ENCODE assay signal across 8 mouse cellular contexts in genomic region chr17:23742210-23742793, GRCm38 (mm10). TPM values are rescaled to one million over a fixed set of nuclear protein-coding genes. Genes with fewer than 3 reads are reported as not detected.
DNase-seq lines count a peak whose midpoint lies in the region; ATAC-seq lines count a peak whose summit lies in the region.

No protein-coding gene starts in this region.

- no peak for DNase-seq in kidney, postnatal 14 days
- DNase-seq in embryonic facial prominence, embryonic 11.5 days (ENCODE audit: low spot score): peak; percentile 19
- DNase-seq in lung, postnatal 10 days: peak; percentile 50
- no peak for DNase-seq in urinary bladder, adult 18-20 months (ENCODE audit: low spot score in 2 of 2)
- no peak for DNase-seq in layer of hippocampus, adult 9-10 months (ENCODE audit: low spot score)

- H3K4me2 ChIP-seq in kidney, embryonic 14.5 days (replicated peaks; ENCODE audit: low read depth, low read length): peak overlapping the region; percentile 27; the same call in 1 of the 2 replicates
- H3K4me2 ChIP-seq in embryonic facial prominence, embryonic 11.5 days (ENCODE audit: low read depth, low read length): peak overlapping the region; percentile 0; the same call in 1 of the 2 replicates
- H3K4me2 ChIP-seq in stomach, embryonic 15.5 days: peak overlapping the region; percentile 40

- peaks cover 59% of the 10 kb centered on the region for H3K27me3 ChIP-seq in kidney, embryonic 14.5 days (ENCODE audit: control insufficient read depth, insufficient read depth, low read length)
- peaks cover 84% of the 10 kb centered on the region for H3K27me3 ChIP-seq in embryonic facial prominence, embryonic 11.5 days (ENCODE audit: control insufficient read depth, insufficient read depth, low read length)
- peaks cover 61% of the 10 kb centered on the region for H3K27me3 ChIP-seq in stomach, embryonic 15.5 days (replicated peaks)

- no peaks in the 10 kb centered on the region for H3K36me3 ChIP-seq in kidney, embryonic 14.5 days (ENCODE audit: control insufficient read depth, insufficient read depth, low read length)
- no peaks in the 10 kb centered on the region for H3K36me3 ChIP-seq in embryonic facial prominence, embryonic 11.5 days (replicated peaks; ENCODE audit: control insufficient read depth, insufficient read depth, low read depth, low read length)
- no peaks in the 10 kb centered on the region for H3K36me3 ChIP-seq in stomach, embryonic 15.5 days

- peaks cover 35% of the 10 kb centered on the region for H3K4me1 ChIP-seq in kidney, embryonic 14.5 days (ENCODE audit: control insufficient read depth, insufficient read depth, low read length)
- H3K4me1 ChIP-seq in embryonic facial prominence, embryonic 11.5 days (ENCODE audit: control insufficient read depth, insufficient read depth, low read length): peaks cover 14% of the 10 kb centered on the region
- H3K4me1 ChIP-seq in stomach, embryonic 15.5 days: peaks cover 41% of the 10 kb centered on the region

- H3K4me3 ChIP-seq in kidney, embryonic 14.5 days (ENCODE audit: low read length): peak overlapping the region; percentile 20
- no peak overlapping the region for H3K4me3 ChIP-seq in embryonic facial prominence, embryonic 11.5 days (ENCODE audit: low read depth, low read length)
- H3K4me3 ChIP-seq in stomach, embryonic 15.5 days (replicated peaks): peak overlapping the region; percentile 22

- no peak overlapping the region for H3K9ac ChIP-seq in kidney, embryonic 14.5 days (ENCODE audit: low read depth, low read length)
- no peak overlapping the region for H3K9ac ChIP-seq in embryonic facial prominence, embryonic 11.5 days (replicated peaks; ENCODE audit: low read length)
- no peak overlapping the region for H3K9ac ChIP-seq in stomach, embryonic 15.5 days

- H3K9me3 ChIP-seq in kidney, embryonic 14.5 days (ENCODE audit: control insufficient read depth, low read length): no peaks in the 10 kb centered on the region
- H3K9me3 ChIP-seq in embryonic facial prominence, embryonic 11.5 days (replicated peaks; ENCODE audit: control insufficient read depth, low read length): no peaks in the 10 kb centered on the region
- H3K9me3 ChIP-seq in stomach, embryonic 15.5 days: no peaks in the 10 kb centered on the region

- H3K27ac ChIP-seq in kidney, embryonic 14.5 days (ENCODE audit: low read depth, low read length): no peak overlapping the region
- H3K27ac ChIP-seq in embryonic facial prominence, embryonic 11.5 days (replicated peaks; ENCODE audit: low read depth, low read length): no peak overlapping the region
- no peak overlapping the region for H3K27ac ChIP-seq in stomach, embryonic 15.5 days

- no peak for ATAC-seq in kidney, embryonic 14.5 days (ENCODE audit: low FRiP score, low TSS enrichment)
- no peak for ATAC-seq in embryonic facial prominence, embryonic 11.5 days (replicated peaks; ENCODE audit: insufficient number of reproducible peaks, low FRiP score, low TSS enrichment, low read depth)
- peak; percentile 25 for ATAC-seq in inflammation-experienced regulatory T-cells, adult 6 months
- no peak for ATAC-seq in stomach, embryonic 15.5 days (ENCODE audit: insufficient read depth, low FRiP score, low read depth)

- WGBS in kidney, embryonic 14.5 days: 5% methylated on average over 44 of the region's 44 CpGs
- WGBS in embryonic facial prominence, embryonic 11.5 days: 7% methylated on average over 44 of the region's 44 CpGs
- 7% methylated on average over 44 of the region's 44 CpGs for WGBS in stomach, embryonic 15.5 days

RNA-seq across cellular contexts. Expression of gene Paqr4, which starts 1.6 kb away (rescaled TPM):
- polyA plus RNA-seq in kidney, embryonic 14.5 days (2014; fragmentation: Nextera tagmentation; extraction: Ambion mirVana): 14.7 and 17.6 TPM in 2 replicates
- polyA plus RNA-seq in embryonic facial prominence, embryonic 11.5 days (2014; fragmentation: Nextera tagmentation; extraction: Ambion mirVana): 11.8 and 12.1 TPM in 2 replicates
- 1 to 10 TPM; 1.3 to 7.2 (median 2.5) TPM for polyA plus RNA-seq in inflammation-experienced regulatory T-cells, adult 6 months (2017; shearing (Covaris generic))
- 22.6 and 23.2 TPM in 2 replicates for polyA plus RNA-seq in stomach, embryonic 15.5 days (2015; fragmentation: Nextera tagmentation; extraction: Ambion mirVana)

RNA-seq across cellular contexts. Expression of gene Kremen2, which starts 3.3 kb away (rescaled TPM):
- 2.1 and 2.9 TPM in 2 replicates for polyA plus RNA-seq in kidney, embryonic 14.5 days (2014; fragmentation: Nextera tagmentation; extraction: Ambion mirVana)
- polyA plus RNA-seq in embryonic facial prominence, embryonic 11.5 days (2014; fragmentation: Nextera tagmentation; extraction: Ambion mirVana): 8.1 and 11.7 TPM in 2 replicates
- polyA plus RNA-seq in inflammation-experienced regulatory T-cells, adult 6 months (2017; shearing (Covaris generic)): 1 to 10 TPM in 2 of 3 experiments, under 1 TPM in 1; 0.78 to 3.2 (median 1.1) TPM
- polyA plus RNA-seq in stomach, embryonic 15.5 days (2015; fragmentation: Nextera tagmentation; extraction: Ambion mirVana): 0.49 and 0.74 TPM in 2 replicates

RNA-seq across cellular contexts. Expression of gene Pkmyt1, which starts 16.2 kb away (rescaled TPM):
- 41.6 and 56.4 TPM in 2 replicates for polyA plus RNA-seq in kidney, embryonic 14.5 days (2014; fragmentation: Nextera tagmentation; extraction: Ambion mirVana)
- 29.5 and 37.3 TPM in 2 replicates for polyA plus RNA-seq in embryonic facial prominence, embryonic 11.5 days (2014; fragmentation: Nextera tagmentation; extraction: Ambion mirVana)
- polyA plus RNA-seq in inflammation-experienced regulatory T-cells, adult 6 months (2017; shearing (Covaris generic)): 10 to 100 TPM in 2 of 3 experiments, 1 to 10 TPM in 1; 7.5 to 18.5 (median 11.3) TPM
- 47.4 and 49.9 TPM in 2 replicates for polyA plus RNA-seq in stomach, embryonic 15.5 days (2015; fragmentation: Nextera tagmentation; extraction: Ambion mirVana)

RNA-seq across cellular contexts. Expression of gene 1520401A03Rik, which starts 19.7 kb away (rescaled TPM):
- polyA plus RNA-seq in kidney, embryonic 14.5 days (2014; fragmentation: Nextera tagmentation; extraction: Ambion mirVana): 0.15 and 0.16 TPM in 2 replicates
- polyA plus RNA-seq in embryonic facial prominence, embryonic 11.5 days (2014; fragmentation: Nextera tagmentation; extraction: Ambion mirVana): 0.20 and 0.22 TPM in 2 replicates
- polyA plus RNA-seq in inflammation-experienced regulatory T-cells, adult 6 months (2017; shearing (Covaris generic)): not detected
- 0.06 and 0.22 TPM in 2 replicates for polyA plus RNA-seq in stomach, embryonic 15.5 days (2015; fragmentation: Nextera tagmentation; extraction: Ambion mirVana)

RNA-seq across cellular contexts. Expression of gene Flywch1, which starts 29.1 kb away (rescaled TPM):
- 73.0 and 91.7 TPM in 2 replicates for polyA plus RNA-seq in kidney, embryonic 14.5 days (2014; fragmentation: Nextera tagmentation; extraction: Ambion mirVana)
- 88.3 and 103 TPM in 2 replicates for polyA plus RNA-seq in embryonic facial prominence, embryonic 11.5 days (2014; fragmentation: Nextera tagmentation; extraction: Ambion mirVana)
- 10 to 100 TPM; 13.2 to 15.6 (median 13.7) TPM for polyA plus RNA-seq in inflammation-experienced regulatory T-cells, adult 6 months (2017; shearing (Covaris generic))
- polyA plus RNA-seq in stomach, embryonic 15.5 days (2015; fragmentation: Nextera tagmentation; extraction: Ambion mirVana): 48.9 and 50.5 TPM in 2 replicates

Comparison
In these comparisons a context has a peak if more than half of its experiments do, and no peak if none do; other contexts are left out.
1. DNase-seq: peak in embryonic facial prominence, embryonic 11.5 days (single experiment) and lung, postnatal 10 days (single experiment); none in kidney, postnatal 14 days (single experiment), urinary bladder, adult 18-20 months (0 of 2) and layer of hippocampus, adult 9-10 months (single experiment).
2. Peak in every context shown above with its lines, with median percentiles within 50 percentile points of each other: H3K4me2 ChIP-seq.